Mouse (Mus musculus): ENCODE measurements around the gene Gpn3. TPM values are rescaled to one million over a fixed set of nuclear protein-coding genes. Genes with fewer than 3 reads are reported as not detected.
"Not testable (repeated sequence)": the region's sequence is repeated elsewhere in the genome, so short reads cannot be mapped to it uniquely, and the experiment has no call there.

Gene Gpn3
- polyA plus RNA-seq, 1 experiment, result 55.5 TPM

DNA sequence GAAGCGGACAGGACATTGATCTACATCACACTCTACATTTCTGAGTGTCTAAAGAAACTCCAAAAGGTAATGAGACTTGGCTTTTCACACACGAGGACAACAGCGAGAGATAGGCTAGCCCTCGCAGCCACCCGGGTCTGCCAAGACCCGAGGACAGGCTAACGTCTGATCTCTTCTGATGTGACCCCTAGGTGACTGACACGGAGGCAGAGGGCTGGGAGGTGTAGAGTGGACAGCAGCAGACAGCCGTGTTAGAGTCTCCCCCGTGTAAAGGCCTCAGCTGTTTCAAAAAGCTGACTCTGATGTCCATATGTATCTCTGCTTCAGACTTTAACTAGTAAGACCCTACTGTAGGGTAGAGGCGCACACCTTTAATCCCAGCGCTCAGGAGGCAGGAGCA lies 31.7 kb downstream of the Gpn3 start:
- Histone ChIP-seq H3K27me3 (ENCODE audit: control insufficient read depth, insufficient read depth, low read length) (no peaks in the 10 kb centered on the region), H3K27ac (ENCODE audit: insufficient read depth, low read length) (no peak overlapping the region), H3K36me3 (ENCODE audit: control insufficient read depth, insufficient read depth, low read length) (peaks cover 52% of the 10 kb centered on the region), H3K4me1 (ENCODE audit: control insufficient read depth, insufficient read depth, insufficient read length) (no peaks in the 10 kb centered on the region), H3K4me3 (ENCODE audit: extremely low read depth, insufficient read depth, insufficient read length) (no peak overlapping the region)
- DNase-seq (ENCODE audit: low read depth in 1 of 2, low spot score in 2 of 2), result no peak
- WGBS, result 92% methylated on average over 12 of the region's 12 CpGs
- TF ChIP-seq POLR2A (IDR thresholded peaks at IDR 0.05; ENCODE audit: low read depth, low read length) (no peak), CTCF (IDR thresholded peaks at IDR 0.05; ENCODE audit: extremely low read depth, insufficient read depth, insufficient read length, insufficient replicate concordance) (no peak)

DNA sequence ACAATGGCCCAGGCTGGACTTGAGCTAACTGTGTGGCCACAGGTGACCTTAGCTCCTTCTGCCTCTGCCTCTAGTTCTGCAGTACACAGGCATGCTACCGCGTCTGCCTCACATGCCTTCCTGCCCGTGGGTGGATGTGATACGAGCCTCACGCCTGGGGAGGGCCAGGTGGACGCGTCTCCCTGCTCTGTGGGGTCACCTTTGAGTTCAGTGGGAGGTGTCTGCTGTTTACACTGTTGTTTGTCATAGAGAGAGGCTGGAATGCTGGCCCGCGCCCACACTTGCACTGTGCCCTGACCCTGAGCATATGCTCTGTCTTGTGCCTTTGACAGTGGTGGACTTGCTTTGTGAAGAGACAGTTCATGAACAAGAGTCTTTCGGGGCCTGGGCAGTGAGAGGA lies 33.9 kb downstream of the Gpn3 start:
- TF ChIP-seq CTCF (IDR thresholded peaks at IDR 0.05; ENCODE audit: extremely low read depth, insufficient read depth, insufficient read length, insufficient replicate concordance) (no peak), POLR2A (IDR thresholded peaks at IDR 0.05; ENCODE audit: low read depth, low read length) (no peak)
- Histone ChIP-seq H3K27ac (ENCODE audit: insufficient read depth, low read length) (no peak overlapping the region), H3K4me1 (ENCODE audit: control insufficient read depth, insufficient read depth, insufficient read length) (no peaks in the 10 kb centered on the region), H3K36me3 (ENCODE audit: control insufficient read depth, insufficient read depth, low read length) (peaks cover 52% of the 10 kb centered on the region), H3K4me3 (ENCODE audit: extremely low read depth, insufficient read depth, insufficient read length) (no peak overlapping the region), H3K27me3 (ENCODE audit: control insufficient read depth, insufficient read depth, low read length) (no peaks in the 10 kb centered on the region)
- no peak for DNase-seq (ENCODE audit: low read depth in 1 of 2, low spot score in 2 of 2)
- 94% methylated on average over 10 of the region's 10 CpGs for WGBS

DNA sequence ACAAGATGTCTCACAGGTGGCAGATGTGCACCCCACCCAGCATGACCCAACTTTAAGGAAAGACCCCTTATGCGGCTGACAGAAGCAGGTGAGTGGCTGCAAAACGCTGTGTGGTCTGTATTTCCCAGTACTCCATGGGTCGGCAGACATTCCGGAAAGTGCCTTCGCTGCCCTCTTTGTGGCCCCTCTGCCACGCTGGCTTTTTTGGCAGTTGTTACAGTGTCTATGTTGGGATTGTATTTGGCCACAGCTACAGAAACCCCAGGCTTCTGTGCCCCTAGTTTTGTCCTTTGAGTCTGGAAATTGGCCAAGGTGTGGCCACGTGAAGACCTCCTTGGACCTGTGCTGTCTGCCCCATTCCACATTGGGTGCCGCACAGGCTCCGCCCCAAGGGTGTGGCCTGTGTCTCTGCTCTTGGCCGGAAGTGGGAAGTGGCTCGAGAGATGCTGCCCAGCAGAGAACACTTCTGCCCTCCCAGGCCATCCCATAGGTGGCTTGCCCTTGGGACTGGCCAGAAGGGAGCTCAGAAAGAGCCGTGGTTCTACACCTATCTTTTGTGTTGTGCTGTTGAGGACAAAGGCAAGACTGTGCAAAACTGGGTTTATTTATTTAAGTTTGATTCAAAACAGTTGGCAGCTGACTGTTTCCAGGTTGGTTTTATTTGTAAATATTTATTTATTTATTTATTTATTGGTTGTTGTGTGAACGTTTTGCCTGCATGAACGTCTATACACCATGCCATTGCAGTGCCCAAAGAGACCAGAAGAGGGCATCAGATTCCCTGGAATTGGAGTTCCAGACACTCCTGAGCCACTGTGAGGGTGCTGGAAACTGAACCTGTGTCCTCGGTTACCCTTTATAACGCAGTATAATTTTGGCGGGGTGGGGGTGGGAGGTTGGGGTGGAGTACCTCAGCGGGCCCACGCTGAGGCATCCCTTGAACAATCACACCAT lies 38.3 kb downstream of the Gpn3 start:
- no peak overlapping the region for H3K4me3 ChIP-seq (ENCODE audit: extremely low read depth, insufficient read depth, insufficient read length)
- DNase-seq (ENCODE audit: low read depth in 1 of 2, low spot score in 2 of 2), result no peak
- 93% methylated on average over 19 of the region's 19 CpGs for WGBS
- H3K27me3 ChIP-seq (ENCODE audit: control insufficient read depth, insufficient read depth, low read length), result no peaks in the 10 kb centered on the region
- TF ChIP-seq CTCF (IDR thresholded peaks at IDR 0.05; ENCODE audit: extremely low read depth, insufficient read depth, insufficient read length, insufficient replicate concordance), result no peak
- H3K27ac ChIP-seq (ENCODE audit: insufficient read depth, low read length), result no peak overlapping the region
- peaks cover 23% of the 10 kb centered on the region for H3K36me3 ChIP-seq (ENCODE audit: control insufficient read depth, insufficient read depth, low read length)
- no peaks in the 10 kb centered on the region for H3K4me1 ChIP-seq (ENCODE audit: control insufficient read depth, insufficient read depth, insufficient read length)

DNA sequence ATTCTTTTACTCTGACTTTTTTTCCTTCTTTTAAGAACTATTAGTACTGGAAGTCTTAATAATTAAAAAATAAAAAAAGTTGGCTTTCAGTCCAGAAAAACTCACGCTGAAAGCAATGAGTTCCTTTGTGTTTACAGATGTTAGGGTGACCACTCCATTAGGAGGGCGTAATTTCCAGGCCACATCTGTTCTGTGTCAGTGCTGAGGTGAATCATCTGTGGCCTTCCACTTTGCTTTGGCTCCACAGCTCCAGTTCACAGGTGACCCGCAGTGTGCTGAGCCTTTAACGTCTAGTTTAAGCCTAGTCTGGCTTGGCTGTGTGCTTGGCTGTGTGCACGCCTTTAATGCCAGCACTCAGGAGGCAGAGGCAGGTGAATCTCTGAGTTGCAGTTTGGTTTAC lies 40.2 kb downstream of the Gpn3 start:
- Histone ChIP-seq H3K36me3 (ENCODE audit: control insufficient read depth, insufficient read depth, low read length) (peaks cover 7% of the 10 kb centered on the region), H3K27ac (ENCODE audit: insufficient read depth, low read length) (no peak overlapping the region), H3K4me1 (ENCODE audit: control insufficient read depth, insufficient read depth, insufficient read length) (no peaks in the 10 kb centered on the region), H3K27me3 (ENCODE audit: control insufficient read depth, insufficient read depth, low read length) (no peaks in the 10 kb centered on the region), H3K4me3 (ENCODE audit: extremely low read depth, insufficient read depth, insufficient read length) (no peak overlapping the region)
- WGBS, result 87% methylated on average over 5 of the region's 5 CpGs
- no peak for DNase-seq (ENCODE audit: low read depth in 1 of 2, low spot score in 2 of 2)
- TF ChIP-seq CTCF (IDR thresholded peaks at IDR 0.05; ENCODE audit: extremely low read depth, insufficient read depth, insufficient read length, insufficient replicate concordance) (no peak), POLR2A (IDR thresholded peaks at IDR 0.05; ENCODE audit: low read depth, low read length) (no peak)

DNA sequence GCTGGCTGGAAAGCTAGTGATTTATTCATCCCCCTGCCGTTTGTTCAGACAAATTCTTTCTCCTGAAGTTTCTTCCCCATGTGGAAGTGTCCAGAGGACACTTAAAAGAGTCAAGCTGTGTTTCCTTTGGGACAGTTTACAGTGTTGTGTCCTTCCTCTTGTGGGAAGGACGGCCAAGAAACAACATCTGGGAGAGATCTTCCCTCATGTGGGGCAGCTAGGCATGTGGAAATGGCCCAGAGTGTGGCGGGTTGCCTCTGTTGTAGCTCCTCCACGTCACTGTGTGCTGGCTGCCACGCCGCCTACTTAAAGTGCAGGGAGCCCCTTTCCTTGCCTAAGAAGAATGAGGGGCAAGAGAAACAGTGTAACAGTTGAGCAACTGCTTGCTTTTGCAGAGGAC lies 41.1 kb downstream of the Gpn3 start:
- H3K27ac ChIP-seq (ENCODE audit: insufficient read depth, low read length), result no peak overlapping the region
- no peak overlapping the region for H3K4me3 ChIP-seq (ENCODE audit: extremely low read depth, insufficient read depth, insufficient read length)
- TF ChIP-seq POLR2A (IDR thresholded peaks at IDR 0.05; ENCODE audit: low read depth, low read length) (no peak), CTCF (IDR thresholded peaks at IDR 0.05; ENCODE audit: extremely low read depth, insufficient read depth, insufficient read length, insufficient replicate concordance) (no peak)
- H3K4me1 ChIP-seq (ENCODE audit: control insufficient read depth, insufficient read depth, insufficient read length), result no peaks in the 10 kb centered on the region
- peaks cover 5% of the 10 kb centered on the region for H3K36me3 ChIP-seq (ENCODE audit: control insufficient read depth, insufficient read depth, low read length)
- DNase-seq (ENCODE audit: low read depth in 1 of 2, low spot score in 2 of 2), result no peak
- WGBS, result 71% methylated on average over 6 of the region's 6 CpGs
- H3K27me3 ChIP-seq (ENCODE audit: control insufficient read depth, insufficient read depth, low read length), result no peaks in the 10 kb centered on the region

DNA sequence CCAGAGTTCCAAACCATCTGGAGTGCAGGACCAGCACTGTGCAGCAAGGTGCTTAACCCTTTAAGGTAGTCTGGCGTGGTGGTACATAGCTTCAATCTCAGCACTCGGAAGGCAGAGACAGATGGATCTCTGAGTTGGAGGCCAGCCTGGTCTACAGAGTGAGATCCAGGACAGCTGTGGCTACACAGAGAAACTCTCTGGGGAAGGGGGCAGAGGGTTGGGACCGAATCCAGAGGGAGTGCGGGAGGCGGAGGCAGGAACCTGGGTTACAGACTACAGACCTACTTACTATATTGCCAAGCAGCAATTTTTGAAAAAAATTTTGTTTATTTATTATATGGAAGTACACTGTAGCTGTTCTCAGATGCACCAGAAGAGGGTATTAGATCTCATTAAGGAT lies 42.7 kb downstream of the Gpn3 start:
- H3K4me1 ChIP-seq (ENCODE audit: control insufficient read depth, insufficient read depth, insufficient read length), result no peaks in the 10 kb centered on the region
- H3K27ac ChIP-seq (ENCODE audit: insufficient read depth, low read length), result no peak overlapping the region
- peaks cover 5% of the 10 kb centered on the region for H3K36me3 ChIP-seq (ENCODE audit: control insufficient read depth, insufficient read depth, low read length)
- no peak for DNase-seq (ENCODE audit: low read depth in 1 of 2, low spot score in 2 of 2)
- H3K4me3 ChIP-seq (ENCODE audit: extremely low read depth, insufficient read depth, insufficient read length), result no peak overlapping the region
- no peak for TF ChIP-seq CTCF (IDR thresholded peaks at IDR 0.05; ENCODE audit: extremely low read depth, insufficient read depth, insufficient read length, insufficient replicate concordance)
- TF ChIP-seq POLR2A (IDR thresholded peaks at IDR 0.05; ENCODE audit: low read depth, low read length), result no peak
- WGBS, result 92% methylated on average over 5 of the region's 5 CpGs
- H3K27me3 ChIP-seq (ENCODE audit: control insufficient read depth, insufficient read depth, low read length), result no peaks in the 10 kb centered on the region

DNA sequence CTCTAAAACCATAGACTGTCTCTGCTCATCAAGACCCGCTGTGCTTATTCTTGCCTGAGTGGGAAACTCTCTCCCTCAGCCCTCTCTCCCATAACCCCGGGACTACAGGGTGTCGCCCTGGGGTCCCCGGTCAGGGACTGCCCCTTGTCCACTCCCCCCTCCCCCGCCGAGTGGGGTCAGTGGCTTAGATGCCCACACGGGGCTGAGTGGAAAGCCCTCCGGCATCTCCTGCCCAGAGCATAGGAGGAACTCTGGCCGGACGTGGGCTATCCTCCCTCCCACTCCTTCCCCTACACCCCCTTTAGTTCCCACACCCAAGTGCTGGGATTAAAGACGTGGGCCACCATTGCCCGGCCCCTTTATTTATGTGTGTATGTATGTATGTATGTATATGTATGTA lies 43.8 kb downstream of the Gpn3 start:
- Histone ChIP-seq H3K36me3 (ENCODE audit: control insufficient read depth, insufficient read depth, low read length) (no peaks in the 10 kb centered on the region), H3K27me3 (ENCODE audit: control insufficient read depth, insufficient read depth, low read length) (no peaks in the 10 kb centered on the region), H3K27ac (ENCODE audit: insufficient read depth, low read length) (no peak overlapping the region), H3K4me1 (ENCODE audit: control insufficient read depth, insufficient read depth, insufficient read length) (no peaks in the 10 kb centered on the region), H3K4me3 (ENCODE audit: extremely low read depth, insufficient read depth, insufficient read length) (no peak overlapping the region)
- WGBS, result 94% methylated on average over 12 of the region's 12 CpGs
- TF ChIP-seq CTCF (IDR thresholded peaks at IDR 0.05; ENCODE audit: extremely low read depth, insufficient read depth, insufficient read length, insufficient replicate concordance) (no peak), POLR2A (IDR thresholded peaks at IDR 0.05; ENCODE audit: low read depth, low read length) (no peak)
- no peak for DNase-seq (ENCODE audit: low read depth in 1 of 2, low spot score in 2 of 2)

DNA sequence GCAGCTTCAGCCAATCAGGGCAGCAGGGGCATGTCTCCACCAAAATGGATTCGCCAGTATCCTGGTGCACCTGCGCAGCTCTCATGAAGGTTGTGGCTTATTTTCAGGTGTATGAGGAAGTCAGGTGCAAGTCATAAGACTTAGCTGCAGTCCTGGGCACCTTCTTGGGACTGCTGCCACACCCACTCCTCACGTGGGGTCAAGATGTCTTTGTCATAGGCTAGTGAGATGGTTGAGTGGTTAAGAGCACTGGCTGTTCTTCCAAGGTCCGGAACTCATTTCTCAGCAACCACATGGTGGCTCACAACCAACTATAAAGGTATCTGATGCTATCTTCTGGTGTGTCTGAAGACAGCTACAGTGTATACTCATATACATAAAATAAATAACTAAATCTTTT lies 49.0 kb downstream of the Gpn3 start:
- 61% methylated on average over 4 of the region's 4 CpGs for WGBS

More for the DNA sequence above, 49.0 kb downstream of the Gpn3 start:
- not testable (repeated sequence) for H3K27me3 ChIP-seq (ENCODE audit: control insufficient read depth, insufficient read depth, low read length); H3K4me3 ChIP-seq (ENCODE audit: extremely low read depth, insufficient read depth, insufficient read length); DNase-seq (ENCODE audit: low read depth in 1 of 2, low spot score in 2 of 2); H3K4me1 ChIP-seq (ENCODE audit: control insufficient read depth, insufficient read depth, insufficient read length); H3K27ac ChIP-seq (ENCODE audit: insufficient read depth, low read length); H3K36me3 ChIP-seq (ENCODE audit: control insufficient read depth, insufficient read depth, low read length)

All from spleen, adult 2 months (tissue).